Mouse (Mus musculus) 416B (cell line): ENCODE measurements around the gene Nudt3.
A peak's percentile ranks its signal among the peaks of the same experiment; 100 is the strongest.
"Not testable (repeated sequence)": the region's sequence is repeated elsewhere in the genome, so short reads cannot be mapped to it uniquely, and the experiment has no call there.

ENCODE experiments used
- DNase-seq: peaks from one replicate; pipeline ENCODE4 v3.0.0; 2011; ENCODE audit warnings: low read depth

Nudt3 gene

DNA sequence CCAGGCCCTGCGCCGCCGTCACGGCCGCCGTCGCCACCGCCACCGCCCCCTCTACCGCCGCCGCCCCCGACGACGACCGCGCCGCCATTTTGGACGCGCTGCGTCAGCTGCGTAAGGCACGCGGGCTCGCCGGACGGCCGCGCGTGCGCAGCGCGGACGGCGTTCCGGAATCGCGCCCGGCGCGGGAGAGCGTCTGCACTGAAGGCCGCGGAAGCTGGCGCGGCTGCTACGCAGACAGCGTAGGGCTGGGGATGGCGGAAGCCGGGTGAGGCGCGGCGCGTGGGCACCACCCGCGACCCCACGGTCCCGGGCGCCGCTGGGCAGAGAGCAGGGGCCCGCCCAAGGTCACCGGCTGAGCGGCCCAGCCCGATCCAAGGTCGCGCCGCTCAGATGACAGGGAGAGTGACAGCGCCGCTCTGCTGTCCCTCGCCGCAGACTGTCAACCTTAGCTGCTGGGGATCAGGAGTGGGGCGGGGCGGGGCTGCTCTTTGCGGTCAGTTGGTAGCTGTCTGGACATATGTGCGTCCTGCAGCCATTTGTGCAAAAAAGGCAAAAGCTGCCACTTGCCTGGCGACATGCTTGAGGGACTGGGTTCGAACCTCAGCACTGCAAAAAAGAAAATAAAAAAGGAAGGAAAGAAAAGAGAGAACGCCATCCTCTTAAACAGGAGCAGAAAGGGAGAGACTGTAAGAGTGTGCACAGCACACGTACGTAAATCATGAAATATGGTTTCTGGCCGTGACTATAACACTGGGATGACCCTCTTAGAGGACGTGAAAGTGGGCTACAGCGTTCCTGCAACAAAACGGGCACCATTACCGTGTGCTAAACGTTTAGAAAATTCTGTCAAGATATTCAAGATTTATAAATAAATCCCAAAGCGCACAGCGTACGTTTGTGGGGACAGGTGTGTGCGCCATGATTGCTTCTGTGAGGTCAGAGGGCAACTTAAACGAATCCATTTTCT is at the start of gene Nudt3:
Gene Nudt3, minus strand, starts transcription at position 136 of the 967 bp plus-strand sequence.
- DNase-seq = peak; percentile 89

DNA sequence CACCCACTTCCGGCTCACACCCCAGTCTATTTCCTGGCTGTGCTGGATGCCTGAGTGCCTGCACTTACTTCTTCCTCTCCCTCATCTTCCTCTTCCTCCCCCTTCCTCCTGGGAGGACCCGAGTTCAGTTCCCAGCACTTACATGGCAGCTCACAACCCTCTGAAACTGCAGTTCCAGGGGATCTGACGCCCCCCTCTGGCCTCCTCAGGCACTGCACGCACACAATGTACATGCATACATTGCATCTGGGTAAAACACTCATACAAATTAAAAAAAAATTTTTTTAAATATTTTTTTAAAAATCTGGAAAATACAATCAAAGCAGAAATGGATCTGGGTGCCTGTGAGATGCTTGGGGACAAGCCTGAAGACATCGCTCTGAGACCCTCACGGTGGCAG is 48.4 kb upstream of the Nudt3 start:
- DNase-seq = no peak

DNA sequence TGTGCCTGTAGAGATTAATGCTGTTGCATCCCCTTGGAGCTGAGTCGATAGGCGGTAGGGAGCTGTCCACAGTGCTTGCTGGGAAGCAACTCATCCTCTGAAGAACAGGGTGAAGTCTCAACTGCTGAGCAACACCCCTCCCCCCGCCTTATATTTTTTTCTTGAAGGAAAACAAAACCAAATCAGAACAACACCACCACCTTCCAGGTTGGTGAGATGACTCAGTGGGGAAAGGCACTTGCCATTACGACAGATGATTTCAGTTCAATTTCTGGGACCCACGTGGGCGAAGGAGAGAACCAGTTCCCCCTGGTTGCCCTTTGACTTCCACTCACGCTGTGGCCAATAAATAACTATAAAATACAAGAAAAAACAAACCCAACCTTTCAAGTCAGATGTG is 35.5 kb upstream of the Nudt3 start:
- no peak for DNase-seq

DNA sequence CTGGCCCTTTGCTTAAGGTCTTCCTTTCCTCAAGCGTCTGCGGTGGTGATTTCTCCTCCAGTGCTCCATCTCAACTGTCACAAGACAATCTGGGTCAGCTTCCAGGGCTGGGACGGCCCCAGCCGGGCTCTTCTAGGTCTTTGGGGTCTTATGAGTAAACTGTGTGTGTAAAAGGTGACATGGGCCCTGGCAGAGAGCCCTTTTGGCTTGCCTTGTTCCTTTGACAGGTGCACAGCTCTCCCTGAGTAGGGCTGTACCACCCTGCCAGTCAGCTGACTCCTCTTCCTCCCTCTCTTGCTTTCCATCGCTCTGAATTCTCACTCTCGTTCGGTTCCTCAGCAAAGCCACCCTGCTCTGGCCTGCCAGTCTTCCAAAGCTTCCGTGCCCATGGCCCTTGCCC is 33.8 kb upstream of the Nudt3 start:
- DNase-seq = no peak

DNA sequence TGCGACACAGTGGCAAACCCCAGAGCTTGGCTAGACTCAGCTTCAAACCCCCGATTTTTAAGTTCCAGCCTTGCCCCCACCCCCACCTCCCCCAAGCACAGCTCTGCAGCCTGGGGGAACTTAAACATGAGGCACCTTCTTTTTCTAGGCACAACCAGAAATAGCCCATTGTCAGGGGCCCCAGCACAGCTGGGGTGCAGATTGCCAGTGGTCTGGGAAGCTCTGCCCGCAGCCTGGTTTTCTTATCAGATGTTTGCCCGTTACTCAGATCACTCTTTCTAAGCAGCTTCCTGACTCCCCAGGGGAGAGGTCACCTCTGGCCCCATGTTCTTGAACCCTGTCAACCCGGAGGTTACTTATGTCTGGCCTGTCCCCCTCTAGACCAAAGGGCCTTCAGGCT is 33.1 kb upstream of the Nudt3 start:
- DNase-seq = peak; percentile 69

DNA sequence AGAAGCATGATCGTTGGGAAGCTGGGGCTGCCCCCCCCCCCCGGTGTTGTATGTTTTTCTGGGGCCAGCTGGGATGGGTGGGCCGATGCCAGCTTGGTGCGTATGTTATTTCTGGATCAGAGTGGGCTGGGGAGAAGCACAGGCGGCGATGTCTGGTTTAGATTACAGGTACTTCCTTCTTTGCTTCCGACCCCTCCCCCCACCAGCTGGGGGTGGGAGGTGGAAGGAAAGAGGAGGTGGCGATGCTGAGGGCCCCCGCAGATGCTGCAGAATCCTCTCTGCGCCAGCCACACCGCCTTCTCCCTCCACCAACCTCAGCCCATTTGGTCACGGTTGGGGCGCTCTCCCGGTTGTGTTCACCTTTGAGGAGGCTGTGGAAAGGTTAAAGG is 32.7 kb upstream of the Nudt3 start:
- peak; percentile 29 for DNase-seq

DNA sequence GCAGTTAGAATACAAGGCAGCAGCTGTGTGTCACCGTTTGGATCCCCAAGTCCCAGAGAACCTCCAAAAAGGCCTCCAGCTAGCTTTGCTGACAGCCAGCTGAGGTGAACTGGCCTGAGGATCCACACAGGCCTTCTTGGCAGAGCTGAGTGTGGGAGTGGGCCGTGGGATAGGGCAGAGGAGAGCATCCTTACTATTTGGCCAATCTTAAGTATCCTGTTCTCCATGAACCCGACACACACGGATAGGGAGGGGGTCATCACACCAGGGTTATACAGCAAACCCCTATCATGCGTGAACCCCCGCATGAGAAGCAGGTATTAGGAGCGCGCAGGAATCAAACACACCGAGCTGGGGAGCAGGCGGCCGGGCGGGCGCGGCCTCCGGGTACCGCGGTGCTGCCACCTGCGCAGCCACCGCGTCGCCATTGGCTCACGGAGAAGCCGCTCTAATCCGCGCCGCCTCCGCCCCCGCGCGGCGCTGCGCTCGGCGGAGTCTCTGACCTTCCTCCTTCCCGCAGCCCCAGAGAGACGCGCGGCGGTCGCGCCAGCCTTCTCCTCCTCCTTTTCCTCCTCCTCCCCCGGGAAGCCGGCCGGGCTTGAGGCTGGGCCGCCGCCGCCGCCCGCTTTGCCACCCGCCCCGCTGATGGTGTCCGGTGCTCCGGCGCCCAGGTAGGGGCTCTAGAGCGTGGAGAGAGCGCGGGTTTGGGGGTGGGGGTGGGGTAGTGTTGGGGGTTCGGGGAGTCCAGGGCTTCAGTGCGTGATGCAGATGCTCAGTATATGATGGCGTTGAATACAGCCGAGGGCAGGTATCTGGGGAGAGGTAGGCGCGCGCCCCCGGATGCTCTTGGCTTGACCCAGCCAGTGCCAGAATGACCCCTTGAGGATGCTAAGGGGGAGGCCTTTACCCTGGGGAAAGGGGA is 32.1 kb upstream of the Nudt3 start, which contains the start of gene Pacsin1:
Gene Pacsin1, plus strand, starts transcription at position 421 of the 922 bp plus-strand sequence.
- no peak for DNase-seq

DNA sequence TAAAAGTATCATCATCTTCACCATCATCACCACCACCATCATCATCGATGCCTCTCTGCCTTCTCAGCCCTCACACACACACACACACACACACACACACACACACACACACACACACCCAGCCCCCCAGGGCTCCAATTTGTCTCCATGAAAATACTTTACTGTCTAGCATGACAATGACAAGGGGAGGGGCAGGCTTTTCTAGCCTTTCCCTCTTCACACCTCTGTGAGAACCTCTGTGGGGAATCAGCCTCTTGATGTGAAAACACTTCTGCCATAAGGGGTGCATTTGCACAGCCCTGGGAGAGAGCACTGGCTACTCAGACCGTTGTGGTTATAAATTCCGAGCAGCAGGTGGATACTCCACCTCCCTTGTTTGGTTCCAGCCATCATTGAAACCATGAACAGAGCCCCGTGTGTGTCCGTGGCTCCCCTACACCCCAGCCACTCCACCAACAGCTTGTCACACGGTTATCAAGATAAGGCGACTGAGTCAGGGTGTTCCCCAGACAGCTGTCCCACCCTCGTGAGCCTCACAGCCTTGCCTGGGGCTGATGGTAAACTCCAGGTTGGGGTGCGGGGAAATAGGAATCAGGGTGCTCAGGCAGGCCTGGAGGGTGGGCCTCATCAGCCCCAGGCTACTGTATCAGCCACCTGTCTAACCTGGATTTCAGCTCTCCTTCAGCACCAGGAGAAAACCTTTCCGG is 30.1 kb upstream of the Nudt3 start:
- DNase-seq = no peak

DNA sequence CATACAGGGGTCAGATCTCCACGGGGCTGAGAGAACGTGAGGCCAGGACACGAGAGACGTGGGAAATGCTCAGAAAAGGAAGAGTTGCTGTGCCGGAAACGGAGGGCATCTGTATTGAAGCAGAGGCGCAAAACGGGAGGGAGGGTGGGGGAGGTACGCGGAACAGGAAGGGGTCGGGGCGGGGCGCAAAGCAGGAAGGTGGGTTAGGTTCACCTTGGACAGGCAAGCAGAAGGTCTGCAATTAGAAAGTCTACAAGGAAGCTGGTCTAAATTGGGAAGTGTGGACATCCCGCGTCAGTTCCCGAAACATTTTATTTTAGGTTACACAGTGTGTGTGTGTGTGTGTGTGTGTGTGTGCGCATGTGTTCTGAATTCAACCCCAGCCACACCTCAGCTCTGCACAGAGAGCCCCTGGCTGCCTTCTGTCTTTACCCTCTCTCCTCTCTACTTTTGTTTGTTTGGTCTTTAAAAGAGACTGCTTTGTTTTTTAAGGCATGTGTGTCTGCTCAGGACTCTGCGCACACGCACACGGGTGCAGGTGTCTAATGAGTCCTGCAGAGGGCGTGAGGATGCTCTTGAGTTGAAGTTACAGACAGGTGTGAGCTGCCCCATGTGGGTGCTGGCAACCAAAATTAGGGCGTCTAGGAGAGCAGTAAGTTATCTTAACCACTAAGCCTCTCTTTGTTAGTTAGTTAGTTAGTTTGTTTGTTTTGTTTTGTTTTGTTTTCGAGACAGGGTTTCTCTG is 28.9 kb upstream of the Nudt3 start:
- DNase-seq = no peak

DNA sequence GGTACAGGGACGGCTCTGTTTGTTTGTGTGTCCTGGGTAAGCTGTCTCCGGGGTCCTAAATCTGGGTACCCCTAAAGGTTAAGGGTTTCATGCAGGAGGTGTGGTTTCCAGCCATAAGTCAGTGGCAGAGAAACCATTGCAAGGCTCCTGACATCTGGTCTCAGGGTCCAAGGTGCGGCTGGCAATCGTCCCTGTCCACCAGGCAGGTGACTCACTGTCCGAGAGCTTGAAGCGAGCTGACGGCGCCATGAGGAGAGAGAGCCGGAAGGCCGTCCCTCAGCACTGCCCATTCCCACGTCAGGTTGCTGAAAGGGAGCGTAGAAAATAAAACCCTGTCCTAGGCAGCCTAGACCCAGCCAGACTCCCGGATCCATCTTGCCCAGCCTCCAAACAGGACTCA is 27.3 kb upstream of the Nudt3 start:
- DNase-seq = no peak

DNA sequence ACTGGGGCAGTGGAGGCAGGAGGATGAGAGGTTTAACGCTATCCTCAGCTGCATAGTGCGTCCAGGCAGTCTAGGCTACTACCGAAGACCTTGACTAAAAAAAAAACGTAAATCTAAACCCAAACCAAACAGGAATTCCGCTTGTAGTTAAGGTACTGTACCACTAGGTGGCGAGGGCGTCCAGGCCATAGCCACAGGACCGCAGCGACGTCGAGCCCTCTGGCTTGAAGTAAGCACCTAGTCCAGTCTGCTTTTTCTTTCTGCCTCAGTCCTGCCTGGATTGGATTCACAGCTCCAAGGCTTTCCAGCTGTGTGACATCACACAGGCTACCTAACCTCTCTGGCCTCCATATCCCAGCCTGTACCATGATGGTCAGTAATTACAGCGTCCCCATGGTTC is 26.9 kb upstream of the Nudt3 start:
- peak; percentile 82 for DNase-seq

DNA sequence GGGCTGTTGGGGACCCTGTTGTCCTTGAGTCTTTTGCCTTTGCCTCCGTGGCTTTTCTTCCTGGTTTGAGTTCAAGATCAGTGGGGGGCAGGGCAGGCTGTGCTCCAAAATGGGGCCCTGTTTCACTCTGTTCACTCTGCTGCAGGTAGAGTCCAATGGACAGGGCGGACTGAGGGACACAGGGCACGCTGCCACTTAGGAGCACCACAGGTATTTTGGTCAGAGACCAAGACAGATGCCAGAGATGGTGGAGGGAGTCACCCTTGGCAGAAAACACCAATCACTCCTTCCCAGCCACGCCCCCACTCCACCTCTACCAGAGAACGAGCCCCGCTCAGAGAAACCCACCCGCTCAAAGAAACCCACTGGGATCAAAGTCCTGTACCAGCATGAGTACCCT is 22.5 kb upstream of the Nudt3 start:
- no peak for DNase-seq

DNA sequence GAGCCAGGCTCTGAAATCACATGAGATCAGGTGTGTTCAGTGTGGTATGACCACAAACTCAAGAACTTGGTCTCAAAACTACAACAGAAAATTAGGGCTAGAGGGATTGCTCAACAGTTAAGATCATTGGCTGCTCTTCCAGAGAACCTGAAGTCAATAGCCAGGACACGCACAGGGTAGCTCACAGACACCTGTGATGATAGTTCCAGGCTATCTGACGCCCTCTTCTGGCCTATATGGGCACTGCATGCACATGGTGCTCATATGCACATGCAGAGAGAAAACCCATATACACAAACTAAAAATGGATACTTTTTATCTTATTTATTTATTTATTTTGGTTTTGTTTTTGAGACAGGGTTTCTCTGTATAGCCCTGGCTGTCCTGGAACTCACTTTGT is 21.3 kb upstream of the Nudt3 start:
- no peak for DNase-seq

DNA sequence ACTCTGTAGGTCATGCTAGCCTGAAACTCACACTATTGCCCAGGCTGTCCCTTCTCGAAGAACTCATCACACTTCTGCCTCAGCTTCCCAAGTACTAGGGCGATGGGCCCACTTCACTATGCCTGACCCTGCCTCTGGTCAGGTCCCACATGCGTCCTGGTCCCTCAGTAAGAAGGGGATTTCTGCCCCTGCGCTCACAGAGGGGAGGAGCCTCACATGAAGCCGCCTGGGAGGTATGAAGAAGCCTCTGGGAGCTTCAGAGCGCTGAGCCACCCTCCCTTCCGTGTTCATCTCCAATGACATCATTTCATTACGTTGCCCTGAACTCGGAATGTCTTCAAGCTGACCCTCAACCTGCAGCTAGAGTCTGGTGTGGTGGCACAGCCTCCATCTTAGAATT is 20.5 kb upstream of the Nudt3 start:
- DNase-seq = no peak

DNA sequence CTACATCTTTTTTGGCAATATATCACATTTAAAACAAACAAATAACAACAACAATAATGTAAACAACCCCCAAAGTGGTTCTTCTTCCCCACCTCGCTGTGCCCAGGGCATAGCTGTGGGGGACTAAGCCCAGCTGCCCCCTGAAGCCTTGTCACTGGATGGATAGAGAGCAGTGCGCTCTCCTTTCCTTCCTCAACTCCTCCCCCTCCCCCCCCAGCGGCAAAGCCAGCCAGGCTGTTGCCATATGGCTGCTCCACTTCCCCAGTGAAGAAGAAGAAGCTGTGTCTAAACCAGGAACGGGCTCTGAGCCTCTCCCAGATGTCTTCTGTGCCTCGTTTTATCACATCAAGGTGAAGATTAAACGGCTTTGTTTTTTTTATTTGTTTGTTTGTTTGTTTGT is 19.8 kb upstream of the Nudt3 start:
- no peak for DNase-seq

DNA sequence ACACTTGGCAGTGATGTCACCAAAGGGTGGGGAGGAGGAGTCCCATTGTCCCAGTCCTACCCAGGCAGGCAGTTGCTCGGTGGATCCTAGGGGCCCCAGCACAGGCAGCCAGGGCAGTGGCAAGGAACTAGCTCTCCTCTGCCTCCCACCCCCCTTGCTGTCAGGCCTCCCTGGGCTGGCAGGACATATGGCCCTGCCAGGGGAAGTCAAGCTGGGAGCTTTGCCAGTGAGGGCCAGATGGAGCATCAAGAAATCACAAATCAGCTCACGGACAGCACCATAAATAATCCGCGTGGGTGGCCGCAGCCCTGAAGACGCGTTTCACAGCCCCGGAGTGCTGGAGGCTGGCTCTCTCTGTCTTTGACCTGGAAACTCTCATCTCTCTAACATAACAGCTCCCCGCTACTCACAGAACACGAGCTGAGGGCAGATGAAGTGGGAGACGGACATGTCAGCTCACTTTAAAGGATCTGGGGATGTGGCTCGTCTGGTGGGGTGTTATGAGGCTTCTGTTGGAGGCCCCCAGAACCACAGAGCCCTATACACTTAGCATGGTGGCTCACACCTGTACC is 19.3 kb upstream of the Nudt3 start:
- no peak for DNase-seq

DNA sequence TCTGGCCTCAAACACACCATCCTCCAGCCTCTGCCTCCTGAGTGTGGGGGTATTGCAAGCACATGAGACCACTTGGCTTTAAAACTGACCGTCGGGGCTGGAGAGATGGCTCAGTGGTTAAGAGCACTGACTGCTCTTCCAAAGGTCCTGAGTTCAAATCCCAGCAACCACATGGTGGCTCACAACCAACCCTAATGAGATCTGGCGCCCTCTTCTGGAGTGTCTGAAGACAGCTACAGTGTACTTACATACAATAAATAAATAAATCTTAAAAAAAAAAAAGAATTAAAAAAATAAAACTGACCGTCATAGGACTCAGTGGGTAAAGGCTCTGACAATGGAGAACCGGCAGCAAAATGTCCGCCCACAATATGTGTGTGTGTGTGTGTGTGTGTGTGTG is 16.6 kb upstream of the Nudt3 start:
- DNase-seq = not testable (repeated sequence)

DNA sequence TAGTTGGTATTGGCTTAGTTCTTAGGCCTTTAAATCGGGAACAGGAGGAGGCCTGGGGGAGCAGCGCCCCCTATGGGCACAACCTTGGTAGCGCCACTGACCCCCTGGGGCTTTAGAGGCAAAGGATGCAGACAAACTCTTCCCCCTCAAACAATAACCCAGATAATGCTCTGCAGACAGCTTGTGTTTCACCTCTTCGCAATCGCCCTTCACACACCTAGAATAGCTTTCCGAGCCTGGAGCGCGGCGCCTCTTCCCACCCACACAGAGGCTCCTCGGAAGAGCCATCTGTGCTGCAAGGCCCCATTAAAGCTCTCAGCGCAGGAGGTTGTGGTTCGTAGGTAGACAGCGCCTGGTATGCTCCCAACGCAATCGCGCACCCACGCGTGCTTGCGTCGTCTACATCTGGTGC is 15.6 kb upstream of the Nudt3 start:
- DNase-seq = no peak

DNA sequence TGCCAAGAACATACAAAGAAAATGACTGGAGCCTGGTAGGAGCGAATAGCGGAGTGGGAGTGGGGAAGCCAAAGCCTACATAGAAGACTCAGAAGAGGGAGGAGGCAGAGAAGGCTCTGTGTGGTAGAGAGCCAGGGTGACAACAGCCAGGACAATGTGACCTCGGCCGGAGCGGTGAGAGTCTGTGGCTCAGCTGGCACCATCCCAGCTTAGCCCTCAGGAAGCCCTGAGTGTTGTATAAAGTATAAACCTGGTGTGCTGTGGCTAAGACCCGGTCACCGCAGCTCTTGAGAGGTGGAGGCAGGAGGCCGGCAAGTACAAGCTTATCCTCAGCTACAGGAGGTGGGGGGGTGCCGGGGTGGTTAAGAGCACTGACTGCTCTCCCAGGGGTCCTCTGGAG is 14.0 kb upstream of the Nudt3 start:
- peak; percentile 96 for DNase-seq

DNA sequence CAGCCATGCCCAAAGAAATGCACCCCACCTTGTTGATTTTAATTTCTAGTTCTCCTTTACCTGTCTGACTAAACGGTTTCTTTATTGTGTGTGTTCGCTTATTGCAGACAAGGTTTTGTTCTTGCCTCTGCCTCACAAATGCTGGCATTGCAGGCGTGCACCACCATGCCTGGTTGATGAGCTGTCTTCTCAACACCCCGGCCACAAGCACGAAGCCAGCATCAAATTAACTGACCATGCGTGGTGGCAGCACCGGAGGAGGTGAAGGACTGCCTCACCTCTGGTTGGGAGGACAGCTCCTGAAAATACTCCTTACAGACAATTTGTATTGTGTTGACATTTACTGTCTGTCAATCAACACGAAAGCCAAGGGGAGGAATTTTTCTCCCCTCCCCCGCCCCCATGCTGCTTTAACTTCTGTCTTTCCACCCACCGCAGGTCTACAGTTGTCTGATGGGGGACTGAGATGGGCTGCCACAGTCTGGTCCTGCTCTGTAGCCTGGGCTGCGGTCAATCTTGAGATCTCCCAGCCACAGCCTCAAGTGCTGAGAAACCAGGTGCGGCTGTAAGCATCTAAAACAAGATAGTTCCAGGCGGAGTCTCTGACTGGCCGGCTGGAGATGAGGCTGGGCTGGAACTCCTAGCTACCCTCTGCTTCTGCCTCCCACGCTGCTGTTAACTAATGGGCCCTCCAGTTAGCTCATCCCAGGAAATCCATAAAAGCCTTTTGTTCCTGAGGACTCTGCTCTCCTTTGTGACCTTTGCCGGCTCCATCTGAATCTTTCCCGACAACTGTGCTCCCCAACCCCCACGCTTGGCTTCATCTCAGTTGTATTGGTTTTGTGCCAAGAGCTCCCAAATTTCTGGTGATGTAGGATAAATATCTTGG is 13.1 kb upstream of the Nudt3 start, which contains the start of gene Rps10:
Gene Rps10, minus strand, starts transcription at position 538 of the 889 bp plus-strand sequence.
- DNase-seq = no peak
